Mouse (Mus musculus): ENCODE measurements around the gene Spats2. TPM values are rescaled to one million over a fixed set of nuclear protein-coding genes. Genes with fewer than 3 reads are reported as not detected.
"Not testable (repeated sequence)": the region's sequence is repeated elsewhere in the genome, so short reads cannot be mapped to it uniquely, and the experiment has no call there.

Spats2 gene
- total RNA-seq, 2 experiments from 2014 or later = 35.2 to 37.5 TPM

DNA sequence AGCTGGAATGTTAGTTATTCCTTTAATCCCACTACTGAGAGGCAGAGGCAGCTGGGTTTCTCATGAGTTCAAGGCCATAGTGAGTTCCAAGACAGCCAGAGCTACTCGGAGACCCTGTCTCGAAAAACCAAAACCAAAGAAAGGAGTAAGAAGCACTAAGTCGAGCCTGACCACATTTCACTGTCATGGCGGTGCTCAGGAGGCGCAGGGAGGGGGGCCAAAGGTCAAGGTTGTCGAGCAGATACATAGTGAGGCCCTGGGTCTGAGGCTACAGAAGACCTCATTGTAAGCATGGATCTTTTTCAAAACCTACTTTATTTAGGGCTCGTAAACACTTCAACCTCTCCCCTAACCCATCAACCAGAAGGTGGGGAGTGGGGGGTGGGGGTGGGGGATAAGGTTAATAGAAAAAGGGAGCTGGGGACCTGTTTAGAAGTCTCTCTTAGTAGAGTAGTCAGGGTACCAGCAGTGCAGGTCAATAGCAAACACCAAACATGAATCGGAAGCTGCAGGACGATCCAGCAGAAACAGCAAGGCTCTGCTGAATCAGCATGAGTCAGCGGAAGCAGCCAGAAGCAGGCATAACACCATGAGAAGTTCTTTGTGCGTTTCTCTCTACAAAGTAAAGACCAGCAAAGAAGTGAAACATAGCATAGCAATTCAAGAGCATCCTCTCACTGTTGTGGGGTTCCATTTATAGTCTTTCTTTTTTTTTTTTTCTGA lies 90.2 kb downstream of the Spats2 start:
- no peak for DNase-seq (ENCODE audit: low spot score in 2 of 2)
- intact Hi-C loops (cut with DNase I) = no loop called here

DNA sequence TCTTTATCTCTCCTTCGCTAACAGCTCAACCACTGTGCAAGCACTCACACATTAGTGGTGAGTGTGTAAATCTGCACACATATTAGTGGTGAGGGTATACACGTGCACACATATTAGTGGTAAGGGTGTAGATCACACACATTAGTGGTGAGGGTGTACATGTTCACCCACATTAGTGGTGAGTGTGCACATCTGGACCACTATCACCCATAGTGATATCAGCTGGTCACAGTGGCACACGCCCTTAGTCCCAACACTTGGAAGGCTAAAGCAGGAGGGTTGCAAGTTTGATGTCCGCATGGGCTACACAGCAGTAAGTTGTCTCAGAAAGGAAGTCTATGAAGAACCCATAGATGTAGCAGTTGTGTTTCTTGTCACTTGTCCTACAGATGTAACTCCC lies 91.9 kb downstream of the Spats2 start:
- intact Hi-C loops (cut with DNase I) = no loop called here
- DNase-seq (ENCODE audit: low spot score in 2 of 2) = no peak

DNA sequence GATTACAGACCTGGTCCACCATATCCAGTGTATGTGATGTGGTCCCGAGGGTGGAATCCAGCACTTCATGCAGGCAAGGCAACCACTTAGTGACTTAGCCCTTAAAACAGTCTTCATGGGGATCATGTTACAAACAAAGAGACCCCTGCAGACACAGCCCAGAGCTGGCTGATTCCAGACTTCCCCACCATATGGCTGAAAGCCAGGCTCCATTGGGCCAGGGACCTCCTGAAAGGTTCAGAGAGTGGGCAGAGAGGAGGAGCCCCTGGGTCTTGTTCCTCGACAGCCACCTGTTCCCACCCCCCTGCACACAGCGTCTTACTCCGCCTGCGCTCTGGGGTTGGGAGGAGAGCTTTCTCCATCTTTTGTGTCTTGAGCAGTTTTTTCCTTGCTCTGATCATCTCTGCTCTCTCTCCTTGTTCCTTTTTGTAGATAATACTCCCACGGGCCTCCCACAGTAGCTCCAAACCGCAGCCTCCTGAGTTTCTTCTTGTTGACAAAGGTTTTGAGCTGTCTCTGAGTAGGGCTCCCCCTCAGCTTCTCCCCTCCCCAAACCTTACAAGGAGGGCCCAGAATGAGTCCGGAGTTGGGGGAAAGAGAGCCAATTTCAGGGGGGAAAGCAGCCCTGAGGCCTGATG lies 95.7 kb downstream of the Spats2 start:
- DNase-seq (ENCODE audit: low spot score in 2 of 2) = no peak
- intact Hi-C loops (cut with DNase I) = loop anchor here (5.0 kb wide), 1 partner anchor 41 kb away; no protein-coding TSS in a partner anchor

DNA sequence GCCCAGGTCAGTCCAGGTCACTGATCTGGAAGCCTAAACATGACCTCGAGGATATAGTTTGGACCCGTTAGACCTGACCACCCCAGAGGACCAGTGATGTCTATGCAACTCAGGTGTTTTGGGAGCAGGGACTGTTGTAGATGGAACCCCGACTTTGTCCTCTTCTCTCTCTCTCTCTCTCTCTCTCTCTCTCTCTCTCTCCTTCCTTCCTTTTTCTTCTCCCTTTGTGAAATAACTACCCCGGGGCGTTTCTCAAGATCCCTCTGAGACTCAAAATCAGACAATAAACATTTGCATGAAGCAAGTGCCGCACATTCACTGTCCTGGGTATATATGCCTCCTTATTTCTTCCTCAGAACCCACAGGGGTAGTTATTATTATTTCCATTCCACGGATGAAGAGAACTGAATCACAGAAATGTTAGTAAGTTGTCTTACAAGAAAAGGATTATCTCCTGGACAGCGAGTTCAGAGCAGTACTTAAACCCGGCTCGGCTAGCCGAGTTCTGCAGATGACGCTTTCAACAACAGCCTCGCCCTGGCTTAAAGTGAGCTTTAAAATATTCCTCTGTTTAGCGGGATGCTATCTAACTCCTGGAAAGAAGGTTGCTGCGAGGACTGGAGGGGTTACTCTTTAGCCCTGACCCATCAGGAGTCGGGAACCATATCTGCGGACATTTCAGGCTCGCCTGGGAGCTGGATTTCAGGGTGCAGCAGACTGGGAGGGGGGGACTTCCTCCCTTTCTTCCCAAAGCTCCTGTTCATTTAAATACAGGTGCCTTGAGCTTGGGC lies 97.3 kb downstream of the Spats2 start:
- intact Hi-C loops (cut with DNase I) = loop anchor here (5.0 kb wide), 1 partner anchor 39 kb away; no protein-coding TSS in a partner anchor
- DNase-seq (ENCODE audit: low spot score in 2 of 2) = no peak

DNA sequence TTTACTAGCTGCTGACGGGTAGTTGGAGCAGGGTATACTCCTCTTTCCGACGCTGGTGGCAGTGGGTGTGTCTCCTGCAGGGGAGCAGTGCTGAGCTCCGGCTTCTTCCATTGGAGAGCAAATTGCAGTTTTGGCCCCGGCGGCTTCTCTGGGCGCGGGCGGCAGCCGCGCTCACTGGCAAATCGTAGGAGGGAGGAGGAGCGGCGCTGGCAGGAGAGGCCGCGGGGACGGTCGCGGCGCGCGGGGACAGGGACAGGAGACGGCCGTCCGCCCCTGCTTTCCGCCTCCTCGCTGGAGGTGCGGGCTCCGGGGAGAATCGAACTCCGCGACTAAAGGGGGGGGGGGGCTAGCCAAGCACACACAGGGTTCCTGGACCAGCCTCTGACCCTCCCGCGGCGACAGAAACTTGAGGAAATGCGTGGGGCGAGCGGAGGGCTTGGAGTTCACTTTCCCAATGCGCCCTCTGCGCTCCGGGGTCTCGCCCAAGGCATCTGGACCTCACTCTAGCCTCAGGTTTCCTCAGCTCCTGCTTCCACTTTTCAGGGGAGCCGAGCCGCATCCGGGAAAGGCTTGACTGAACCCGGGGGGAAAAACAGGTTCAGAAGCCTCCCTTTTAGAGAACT lies 98.0 kb downstream of the Spats2 start:
- peak; percentile 78 to 86 for DNase-seq (ENCODE audit: low spot score in 2 of 2)
- intact Hi-C loops (cut with DNase I) = loop anchor here (5.0 kb wide), 1 partner anchor 39 kb away; no protein-coding TSS in a partner anchor

DNA sequence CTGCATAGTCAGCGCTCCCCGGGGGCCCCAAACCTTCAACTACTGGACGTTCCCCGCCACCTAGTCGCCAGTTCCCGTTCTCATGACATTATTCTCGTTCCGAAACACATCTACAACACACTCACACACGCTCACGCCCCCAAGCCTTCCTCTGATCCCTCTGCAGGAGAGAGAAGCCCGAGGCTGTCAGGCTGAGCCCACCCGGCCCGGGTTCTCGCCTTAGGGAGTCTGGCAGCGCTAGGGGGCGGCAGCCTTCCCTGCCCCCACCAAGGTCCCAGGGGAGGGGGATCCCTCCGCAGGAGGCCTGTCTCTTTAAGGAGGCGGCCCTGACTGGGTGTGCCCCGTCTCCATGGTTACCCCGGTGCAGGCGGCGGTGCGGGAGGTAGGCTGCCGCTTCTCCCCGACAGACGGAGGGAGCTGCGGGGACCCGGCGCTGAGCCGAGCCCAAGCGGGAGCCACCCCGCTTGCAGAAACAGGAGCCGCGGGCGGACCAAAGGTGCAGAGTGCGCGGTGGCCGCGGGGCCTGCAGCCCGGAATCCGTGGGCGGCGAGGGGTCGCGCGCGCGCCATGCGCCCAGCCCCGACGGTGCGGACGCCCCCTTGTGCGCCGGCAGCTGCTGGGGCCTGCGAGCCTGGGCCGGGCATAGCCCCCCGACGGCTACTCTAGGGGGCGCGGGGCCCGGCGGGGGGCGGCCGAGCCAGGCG lies 98.6 kb downstream of the Spats2 start, which contains the start of gene Kcnh3:
TSS of gene Kcnh3 (plus strand) at position 654 of the 704 bp plus-strand sequence.
- DNase-seq (ENCODE audit: low spot score in 2 of 2) = peak; percentile 78 to 88
- intact Hi-C loops (cut with DNase I) = loop anchor here (5.0 kb wide), 1 partner anchor 38 kb away; no protein-coding TSS in a partner anchor

DNA sequence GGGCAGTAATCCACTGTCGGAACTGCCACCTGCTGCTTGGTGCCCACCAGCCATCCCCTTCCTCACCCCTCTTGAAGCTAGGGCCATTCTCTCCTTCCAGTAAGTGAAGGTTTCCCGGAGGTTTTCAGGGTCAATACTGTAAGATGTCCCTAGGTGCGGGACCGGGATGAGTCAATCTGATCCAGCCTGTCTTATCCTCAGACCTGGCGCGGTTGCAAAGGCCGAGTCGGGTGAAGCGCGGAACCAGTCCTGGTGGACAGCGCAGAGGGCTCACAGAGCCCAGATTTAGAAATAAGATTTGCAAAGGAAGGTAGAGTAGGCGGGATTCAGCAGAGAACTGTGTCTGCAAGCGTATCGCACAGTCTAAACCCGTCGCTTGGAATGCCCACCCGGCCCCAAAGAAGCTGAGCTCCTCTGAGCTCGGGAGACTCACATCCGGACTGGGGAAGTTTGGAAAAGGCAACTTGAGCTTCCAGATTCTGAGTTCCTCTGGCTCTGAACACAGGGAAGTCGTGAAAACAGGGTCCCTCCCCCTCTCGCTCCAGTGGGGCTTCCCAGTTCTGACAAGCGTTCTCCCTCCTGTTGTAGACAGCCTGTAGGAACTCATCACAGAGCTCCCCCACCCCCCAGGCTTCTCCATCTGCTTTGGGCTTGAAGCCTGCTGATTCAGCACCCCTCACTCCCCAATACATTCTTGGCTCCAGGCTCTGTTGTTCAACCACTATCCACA lies 99.5 kb downstream of the Spats2 start:
- intact Hi-C loops (cut with DNase I) = loop anchor here (1.0 kb wide), 1 partner anchor 24 kb away; no protein-coding TSS in a partner anchor
- peak; percentile 65 for DNase-seq (ENCODE audit: low spot score in 2 of 2)

DNA sequence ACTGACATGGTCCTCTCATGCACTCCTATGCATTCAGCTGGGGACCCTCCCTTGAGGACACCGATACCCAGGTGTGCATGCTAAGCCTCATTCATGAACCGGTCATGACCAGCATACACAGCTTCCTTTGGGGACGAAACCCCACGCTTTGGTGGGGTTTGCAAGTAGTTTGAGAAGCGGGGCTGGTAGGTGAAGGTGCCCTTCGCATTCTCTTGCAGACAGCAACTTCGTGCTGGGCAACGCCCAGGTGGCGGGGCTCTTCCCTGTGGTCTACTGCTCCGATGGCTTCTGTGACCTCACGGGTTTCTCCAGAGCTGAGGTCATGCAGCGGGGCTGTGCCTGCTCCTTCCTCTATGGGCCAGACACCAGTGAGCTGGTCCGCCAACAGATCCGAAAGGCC lies 100.4 kb downstream of the Spats2 start:
- intact Hi-C loops (cut with DNase I) = no loop called here
- DNase-seq (ENCODE audit: low spot score in 2 of 2) = no peak

DNA sequence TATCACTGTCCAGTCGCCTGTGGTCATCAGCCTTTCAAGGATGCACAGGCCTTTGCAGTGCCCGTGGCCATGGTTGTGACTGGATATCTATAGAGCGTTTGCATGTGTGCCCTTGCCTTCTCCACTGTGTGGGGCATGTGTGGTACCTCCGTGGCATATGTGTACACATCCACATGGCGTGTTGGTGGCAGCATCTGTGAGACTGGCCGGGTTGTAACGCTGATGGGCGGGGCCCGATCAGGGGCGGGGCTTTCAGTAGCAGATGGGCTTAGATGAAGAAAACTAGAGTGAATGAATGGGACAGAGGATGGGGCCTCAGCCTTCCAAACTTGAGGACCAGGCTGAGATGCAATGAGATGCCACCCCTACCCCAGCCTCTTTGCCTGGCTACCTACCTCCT lies 106.3 kb downstream of the Spats2 start:
- no peak for DNase-seq (ENCODE audit: low spot score in 2 of 2)
- intact Hi-C loops (cut with DNase I) = no loop called here

DNA sequence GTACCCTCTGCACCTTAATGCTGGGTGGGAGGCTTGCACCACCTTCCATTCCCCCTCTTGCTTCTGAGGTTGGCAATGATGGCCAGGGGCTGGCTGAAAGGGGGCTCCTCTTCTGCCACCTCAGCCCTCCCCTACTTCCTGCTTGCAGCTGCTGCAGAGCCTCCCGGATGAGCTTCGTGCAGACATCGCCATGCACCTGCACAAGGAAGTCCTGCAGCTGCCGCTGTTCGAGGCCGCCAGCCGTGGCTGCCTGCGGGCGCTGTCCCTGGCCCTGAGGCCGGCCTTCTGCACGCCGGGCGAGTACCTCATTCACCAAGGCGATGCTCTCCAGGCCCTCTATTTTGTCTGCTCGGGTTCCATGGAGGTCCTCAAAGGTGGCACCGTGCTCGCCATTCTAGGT lies 108.0 kb downstream of the Spats2 start:
- DNase-seq (ENCODE audit: low spot score in 2 of 2) = no peak

DNA sequence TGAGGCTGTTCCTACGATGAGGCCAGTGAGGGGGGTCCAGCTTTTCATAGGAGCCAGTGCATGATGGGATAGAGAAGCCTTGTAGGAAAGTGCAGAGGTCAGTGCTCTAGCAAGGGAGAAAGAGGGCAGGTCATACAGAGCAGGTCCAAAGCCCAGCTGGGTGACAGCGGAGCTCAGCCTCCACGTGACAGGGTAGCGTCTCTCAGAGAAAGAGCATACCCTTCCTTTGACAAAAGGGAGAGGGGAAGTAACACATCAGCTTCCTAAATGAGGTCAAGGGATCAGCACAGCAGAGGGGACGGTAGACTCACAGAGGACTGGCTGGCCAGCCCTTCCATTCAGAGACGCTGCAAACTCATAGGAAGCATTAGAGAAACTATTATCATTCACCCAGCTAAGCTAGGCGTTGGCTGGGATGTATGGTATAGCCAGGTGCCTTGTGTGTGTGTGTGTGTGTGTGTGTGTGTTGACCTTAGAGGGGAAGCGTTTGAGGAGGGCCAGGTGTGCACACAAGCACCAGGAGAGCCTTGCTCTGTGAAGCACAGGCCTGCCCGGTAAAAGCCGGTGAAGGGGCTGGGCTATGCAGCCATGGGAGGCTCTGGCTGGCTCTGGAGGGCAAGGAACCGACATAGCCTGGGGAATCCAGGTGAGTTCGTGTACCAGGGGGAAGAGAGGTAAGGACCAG lies 108.8 kb downstream of the Spats2 start:
- no peak for DNase-seq (ENCODE audit: low spot score in 2 of 2)
- intact Hi-C loops (cut with DNase I) = no loop called here

More for the DNA sequence above, 108.0 kb downstream of the Spats2 start:
- intact Hi-C loops (cut with DNase I) = no loop called here

DNA sequence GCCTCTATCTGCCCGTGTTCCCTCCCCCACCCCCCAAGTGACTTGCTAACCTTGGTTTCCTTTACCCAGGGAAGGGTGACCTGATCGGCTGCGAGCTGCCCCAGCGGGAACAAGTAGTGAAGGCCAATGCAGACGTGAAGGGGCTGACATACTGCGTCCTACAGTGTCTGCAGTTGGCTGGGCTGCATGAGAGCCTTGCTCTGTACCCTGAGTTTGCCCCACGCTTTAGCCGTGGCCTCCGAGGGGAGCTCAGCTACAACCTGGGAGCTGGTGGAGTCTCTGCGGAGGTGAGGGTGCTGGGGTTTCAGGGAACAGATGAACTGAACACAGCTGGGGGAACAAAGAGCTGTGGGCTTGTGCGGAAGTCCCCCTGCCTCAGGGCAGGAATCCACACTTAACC lies 112.3 kb downstream of the Spats2 start:
- intact Hi-C loops (cut with DNase I) = no loop called here

DNA sequence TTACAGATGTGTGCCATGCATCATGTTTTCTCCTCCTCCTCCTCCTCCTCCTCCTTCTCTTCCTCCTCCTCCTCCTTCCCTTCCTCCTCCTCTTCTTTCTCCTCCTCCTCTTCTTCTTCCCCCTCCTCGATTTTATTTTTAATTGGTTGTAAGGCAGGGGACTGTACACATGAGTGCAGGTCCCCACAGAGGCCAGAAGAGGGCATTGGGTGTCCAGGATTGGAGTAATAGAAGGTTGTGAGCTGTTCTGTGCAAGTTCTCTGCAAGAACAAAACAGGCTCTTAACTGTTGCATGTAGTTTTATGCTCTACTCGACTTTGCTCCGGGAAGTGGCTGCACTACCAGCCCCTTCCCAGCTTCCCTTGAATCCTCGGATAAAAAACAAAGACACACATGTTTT lies 114.4 kb downstream of the Spats2 start:
- intact Hi-C loops (cut with DNase I) = no loop called here

More for the DNA sequence above, 112.3 kb downstream of the Spats2 start:
- no peak for DNase-seq (ENCODE audit: low spot score in 2 of 2)

DNA sequence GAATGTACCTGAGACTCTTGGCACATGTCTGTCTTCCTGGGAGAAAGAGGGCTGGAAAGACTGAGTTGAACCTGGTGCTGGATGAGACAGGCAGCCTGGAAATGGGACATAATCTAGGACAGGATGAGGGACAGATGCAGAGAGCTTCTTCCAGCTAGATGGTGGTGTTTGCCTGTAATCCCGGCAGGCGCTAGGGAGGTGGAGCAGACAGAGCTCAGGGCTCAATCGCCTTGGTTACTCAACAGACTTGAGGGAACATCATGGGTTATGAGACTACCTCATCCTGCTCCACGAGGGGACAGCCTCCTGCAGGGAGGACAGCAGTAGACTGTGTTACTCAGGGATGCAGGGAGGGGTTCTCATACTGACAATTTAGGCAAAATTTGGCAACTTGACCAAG lies 115.5 kb downstream of the Spats2 start:
- DNase-seq (ENCODE audit: low spot score in 2 of 2) = no peak
- intact Hi-C loops (cut with DNase I) = no loop called here

More for the DNA sequence above, 114.4 kb downstream of the Spats2 start:
- DNase-seq (ENCODE audit: low spot score in 2 of 2) = no peak

DNA sequence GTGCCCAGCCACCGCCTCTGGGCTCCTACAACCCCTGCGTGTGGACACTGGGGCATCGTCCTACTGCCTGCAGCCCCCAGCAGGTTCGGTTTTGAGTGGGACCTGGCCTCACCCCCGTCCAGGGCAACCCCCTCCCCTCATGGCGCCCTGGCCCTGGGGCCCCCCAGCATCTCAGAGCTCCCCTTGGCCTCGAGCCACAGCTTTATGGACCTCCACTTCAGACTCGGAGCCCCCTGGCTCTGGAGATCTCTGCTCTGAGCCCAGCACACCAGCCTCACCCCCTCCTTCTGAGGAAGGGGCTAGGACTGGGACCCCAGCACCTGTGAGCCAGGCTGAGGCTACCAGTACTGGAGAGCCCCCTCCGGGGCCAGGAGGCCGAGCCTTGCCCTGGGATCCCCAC lies 116.3 kb downstream of the Spats2 start:
- intact Hi-C loops (cut with DNase I) = no loop called here

DNA sequence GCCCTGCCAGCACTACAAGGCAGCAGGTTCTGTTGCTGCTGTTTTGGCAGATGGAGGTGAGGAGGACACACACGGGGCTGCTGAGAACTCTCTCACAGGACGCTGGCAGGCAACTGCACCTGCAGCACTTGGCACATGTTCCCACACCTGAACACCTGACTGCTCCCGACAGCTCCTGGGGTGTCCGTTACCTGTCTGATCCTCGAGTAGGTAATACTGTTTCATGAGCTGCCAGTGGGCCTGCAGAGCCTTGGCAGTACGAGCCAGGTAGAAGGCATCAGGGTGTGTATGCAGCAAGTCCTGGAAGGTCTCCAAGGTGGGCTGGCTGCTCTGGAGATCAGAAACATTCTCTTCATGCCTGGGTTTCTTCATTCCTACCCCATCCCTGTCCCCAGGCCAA lies 121.0 kb downstream of the Spats2 start:
- intact Hi-C loops (cut with DNase I) = loop anchor here (5.0 kb wide), 1 partner anchor 51 kb away; the partner anchor contains the start of genes Fam186b and Prpf40b
- not testable (repeated sequence) for DNase-seq (ENCODE audit: low spot score in 2 of 2)

More for the DNA sequence above, 116.3 kb downstream of the Spats2 start:
- DNase-seq (ENCODE audit: low spot score in 2 of 2) = no peak

DNA sequence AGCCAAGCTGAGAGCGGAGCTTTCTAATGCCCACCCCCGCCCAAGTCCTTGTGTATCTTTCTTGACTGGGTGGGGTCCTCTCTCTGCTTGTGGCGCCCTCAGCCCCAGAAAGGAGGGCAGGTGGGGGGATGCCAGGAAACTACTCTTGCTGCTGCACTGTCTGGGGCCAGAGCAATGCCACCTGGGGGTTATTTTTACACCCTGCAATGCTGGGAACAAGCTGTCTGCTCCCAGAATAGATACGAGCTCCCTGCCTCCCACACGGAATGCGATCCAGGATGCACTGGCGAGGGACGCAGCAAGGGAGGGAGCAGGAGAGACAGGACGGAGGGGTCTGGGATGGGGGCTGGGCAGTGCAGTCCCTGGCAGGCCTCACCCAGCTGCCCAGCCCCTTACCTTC lies 123.3 kb downstream of the Spats2 start:
- peak; percentile 84 to 88 for DNase-seq (ENCODE audit: low spot score in 2 of 2)
- intact Hi-C loops (cut with DNase I) = loop anchor here (1.0 to 5.0 kb wide), 2 partner anchors 24 to 48 kb away; partner anchors contain the start of genes Fam186b and Prpf40b

DNA sequence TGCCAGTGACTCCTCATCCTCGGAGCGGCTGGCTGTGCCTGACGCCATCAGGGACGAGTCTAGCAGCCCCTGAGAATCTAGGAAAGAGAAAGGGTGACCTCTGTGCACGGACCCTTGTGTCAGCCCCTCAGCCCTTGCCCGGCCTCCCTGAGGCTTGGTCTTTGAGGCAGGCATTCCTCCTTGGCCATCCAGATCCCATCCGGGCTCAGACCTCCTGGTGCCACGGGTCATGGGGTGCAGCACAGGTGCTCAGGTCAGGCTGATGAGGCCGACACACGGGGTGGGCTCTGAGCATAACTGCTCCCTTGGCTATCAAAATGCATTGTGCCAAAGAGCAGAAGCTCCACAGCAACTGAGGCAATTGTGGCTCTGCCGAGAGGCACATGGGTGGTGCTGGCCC lies 124.2 kb downstream of the Spats2 start:
- intact Hi-C loops (cut with DNase I) = loop anchor here (1.0 to 5.0 kb wide), 2 partner anchors 25 to 47 kb away; partner anchors contain the start of genes Fam186b and Prpf40b
- DNase-seq (ENCODE audit: low spot score in 2 of 2) = no peak

Data from left cerebral cortex, postnatal 36 days (tissue).